Mouse (Mus musculus) small intestine, adult 2 months (tissue): ENCODE data around the gene Smad9. TPM values are rescaled to one million over a fixed set of nuclear protein-coding genes. Genes with fewer than 3 reads are reported as not detected.

Experiments
- H3K27ac ChIP-seq: fragments of 200-500 bp; 2 replicates; pipeline ENCODE4 v1.5.1; 2012; ENCODE audit warnings: low read depth, low read length, control low read depth, inconsistent platforms; ENCODE audit not compliant: insufficient read depth
- H3K27me3 ChIP-seq: fragments of 200-500 bp; 2 replicates; pipeline ENCODE4 v1.6.1; 2012; ENCODE audit warnings: mild to moderate bottlenecking, moderate library complexity, low read length, inconsistent platforms; ENCODE audit not compliant: control insufficient read depth, insufficient read depth
- H3K36me3 ChIP-seq: fragments of 200-500 bp; 2 replicates; pipeline ENCODE4 v1.6.1; 2012; ENCODE audit warnings: mild to moderate bottlenecking, low read length, control low read depth, inconsistent platforms; ENCODE audit not compliant: control insufficient read depth, insufficient read depth
- H3K4me1 ChIP-seq: fragments of 200-500 bp; 2 replicates; pipeline ENCODE4 v1.6.1; 2012; ENCODE audit warnings: low read length, inconsistent platforms, mixed read lengths; ENCODE audit not compliant: control insufficient read depth, insufficient read depth, insufficient read length
- H3K4me3 ChIP-seq: fragments of 200-500 bp; 2 replicates; pipeline ENCODE4 v1.5.1; 2012; ENCODE audit warnings: low read depth, mild to moderate bottlenecking, control low read depth, inconsistent platforms, low read length, moderate library complexity
- CTCF ChIP-seq: fragments of 200-500 bp; IDR thresholded peaks from 2 replicates; pipeline ENCODE4 v1.5.1; 2012; ENCODE audit warnings: low read depth, mild to moderate bottlenecking, control low read depth, inconsistent platforms, low read length, moderate library complexity, mixed read lengths; ENCODE audit not compliant: insufficient replicate concordance, insufficient read length; ENCODE audit errors: extremely low read depth
- POLR2A ChIP-seq: fragments of 200-500 bp; IDR thresholded peaks from 2 replicates; pipeline ENCODE4 v1.6.1; 2012; ENCODE audit warnings: low read depth, mild to moderate bottlenecking, control low read depth, inconsistent platforms, low read length, moderate library complexity
- WGBS: fragments of 180-500 bp; shearing (Covaris S2); methylation state at CpG from one replicate; pipeline ENCODE4 v1.1.7; 2018; 5-methylcytosine and 5-hydroxymethylcytosine counted together
- polyA plus RNA-seq: library from polyadenylated mRNA; depleted of rRNA; stranded (reverse); fragments of >200 nt; gene quantifications from 2 replicates; pipeline ENCODE4 v1.2.3, GENCODE M21; 2012; rRNA removed

The Smad9 gene
- 1.1 and 1.3 TPM in 2 replicates for polyA plus RNA-seq

GRCm38 (mm10) chr3:54755145-54756041, at the start of gene Smad9:
Gene Smad9 (plus strand): TSS chr3:54755582.
- under 1% methylated on average over 66 of the region's 66 CpGs for WGBS
- Histone ChIP-seq H3K36me3 (0 out of 2 replicates have a peak, but pooled peaks cover 2% of the 10 kb centered on the region), H3K27ac (peak within 1 kb of the TSS; percentile 32; the same call in 1 of the 2 replicates), H3K27me3 (no peaks in the 10 kb centered on the region; the same call in none of the 2 replicates), H3K4me1 (peaks cover 3% of the 10 kb centered on the region), H3K4me3 (peak within 1 kb of the TSS; percentile 71)
- TF ChIP-seq POLR2A = no peak
- TF ChIP-seq CTCF = no peak

- WGBS = 84% methylated on average over 9 of the region's 9 CpGs
- no peaks in the 10 kb centered on the region for H3K27me3 ChIP-seq
- no peak for TF ChIP-seq POLR2A
- no peak for TF ChIP-seq CTCF
- H3K27ac ChIP-seq = peak overlapping the region; percentile 69; the same call in 1 of the 2 replicates
- peaks cover 60% of the 10 kb centered on the region for H3K36me3 ChIP-seq
- no peaks in the 10 kb centered on the region for H3K4me1 ChIP-seq
- no peak overlapping the region for H3K4me3 ChIP-seq
Observed at GRCm38 (mm10) chr3:54708972-54709371, 46.4 kb upstream of the Smad9 start.

- peaks cover 67% of the 10 kb centered on the region for H3K36me3 ChIP-seq
- H3K4me1 ChIP-seq = no peaks in the 10 kb centered on the region
- no peak within 1 kb of the TSS for H3K27ac ChIP-seq
- no peak for TF ChIP-seq CTCF
- TF ChIP-seq POLR2A = no peak
- H3K27me3 ChIP-seq = no peaks in the 10 kb centered on the region
- H3K4me3 ChIP-seq = no peak within 1 kb of the TSS
- WGBS = 82% methylated on average over 6 of the region's 6 CpGs
Observed at GRCm38 (mm10) chr3:54714253-54714652, 41.1 kb upstream of the Smad9 start, which contains the start of gene Gm21958. Gene Gm21958 (minus strand): TSS chr3:54714353.

GRCm38 (mm10) chr3:54715461-54715860, 39.9 kb upstream of the Smad9 start:
- no peak for TF ChIP-seq CTCF
- no peak for TF ChIP-seq POLR2A
- Histone ChIP-seq H3K4me3 (no peak overlapping the region), H3K4me1 (no peaks in the 10 kb centered on the region), H3K27ac (no peak overlapping the region), H3K36me3 (peaks cover 61% of the 10 kb centered on the region), H3K27me3 (no peaks in the 10 kb centered on the region)
- 86% methylated on average over 6 of the region's 6 CpGs for WGBS

GRCm38 (mm10) chr3:54717348-54717747, 38.0 kb upstream of the Smad9 start:
- WGBS = 84% methylated on average over 6 of the region's 6 CpGs
- H3K27me3 ChIP-seq = no peaks in the 10 kb centered on the region
- no peak for TF ChIP-seq POLR2A
- TF ChIP-seq CTCF = no peak
- no peaks in the 10 kb centered on the region for H3K4me1 ChIP-seq
- H3K36me3 ChIP-seq = peaks cover 61% of the 10 kb centered on the region
- H3K27ac ChIP-seq = no peak overlapping the region
- H3K4me3 ChIP-seq = no peak overlapping the region

GRCm38 (mm10) chr3:54718947-54719346, 36.4 kb upstream of the Smad9 start:
- H3K27me3 ChIP-seq = no peaks in the 10 kb centered on the region
- TF ChIP-seq POLR2A = no peak
- TF ChIP-seq CTCF = no peak
- H3K27ac ChIP-seq = no peak overlapping the region
- peaks cover 61% of the 10 kb centered on the region for H3K36me3 ChIP-seq
- H3K4me3 ChIP-seq = no peak overlapping the region
- WGBS = 77% methylated on average over 3 of the region's 3 CpGs
- H3K4me1 ChIP-seq = no peaks in the 10 kb centered on the region

- Histone ChIP-seq H3K4me1 (no peaks in the 10 kb centered on the region), H3K27me3 (no peaks in the 10 kb centered on the region), H3K4me3 (no peak overlapping the region), H3K36me3 (peaks cover 46% of the 10 kb centered on the region), H3K27ac (no peak overlapping the region)
- WGBS = 73% methylated on average over 10 of the region's 10 CpGs
- TF ChIP-seq CTCF = no peak
- no peak for TF ChIP-seq POLR2A
Observed at GRCm38 (mm10) chr3:54723741-54724500, 31.5 kb upstream of the Smad9 start.
